Mouse (Mus musculus) spleen, adult 2 months (tissue): ENCODE measurements at regions not wholly inside any gene's neighbourhood (a gene's known extent, or its start where the extent isn't known, plus 50 kb on each side); places are given as distances from the start of the nearest gene placed in this dataset.

Experiments used
- DNase-seq, 2 experiments: peaks; one replicate each; pipeline versions ENCODE4 v3.0.0 to v3.0.0-alpha.2; 2012 to 2021; ENCODE audit warnings: low spot score in 2 of 2, low read depth in 1 of 2
- H3K27ac ChIP-seq: fragments of 200-500 bp; 2 replicates; pipeline ENCODE4 v1.5.1; 2012; ENCODE audit warnings: low read length, inconsistent platforms; ENCODE audit not compliant: insufficient read depth
- H3K27me3 ChIP-seq: fragments of 200-500 bp; 2 replicates; pipeline ENCODE4 v1.6.1; 2012; ENCODE audit warnings: mild to moderate bottlenecking, moderate library complexity, low read length, inconsistent platforms; ENCODE audit not compliant: control insufficient read depth, insufficient read depth
- H3K36me3 ChIP-seq: fragments of 200-500 bp; 2 replicates; pipeline ENCODE4 v1.6.1; 2012; ENCODE audit warnings: mild to moderate bottlenecking, low read length, inconsistent platforms; ENCODE audit not compliant: control insufficient read depth, insufficient read depth
- H3K4me1 ChIP-seq: fragments of 200-500 bp; 2 replicates; pipeline ENCODE4 v1.6.1; 2011; ENCODE audit warnings: inconsistent platforms; ENCODE audit not compliant: control insufficient read depth, insufficient read depth, insufficient read length
- H3K4me3 ChIP-seq: fragments of 200-500 bp; 2 replicates; pipeline ENCODE4 v1.5.1; 2011; ENCODE audit warnings: mild to moderate bottlenecking, inconsistent platforms; ENCODE audit not compliant: insufficient read depth, insufficient read length; ENCODE audit errors: extremely low read depth
- CTCF ChIP-seq: fragments of 200-500 bp; IDR thresholded peaks from 2 replicates; pipeline ENCODE4 v1.5.1; 2011; ENCODE audit warnings: mild to moderate bottlenecking, inconsistent platforms; ENCODE audit not compliant: insufficient read depth, insufficient read length, insufficient replicate concordance; ENCODE audit errors: extremely low read depth
- POLR2A ChIP-seq: fragments of 200-500 bp; IDR thresholded peaks from 2 replicates; pipeline ENCODE4 v1.6.1; 2011; ENCODE audit warnings: low read depth, low read length, inconsistent platforms
- WGBS: fragments of 180-500 bp; shearing (Covaris S2); methylation state at CpG from one replicate; pipeline ENCODE4 v1.1.7; 2018; 5-methylcytosine and 5-hydroxymethylcytosine counted together

GRCm38 (mm10) chr10:56484931-56485330, 107.8 kb downstream of the Gja1 start:
- no peak overlapping the region for H3K27ac ChIP-seq
- no peaks in the 10 kb centered on the region for H3K36me3 ChIP-seq
- TF ChIP-seq POLR2A (no peak), CTCF (no peak)
- no peaks in the 10 kb centered on the region for H3K27me3 ChIP-seq
- WGBS = 89% methylated on average over 8 of the region's 8 CpGs
- DNase-seq = no peak
- no peaks in the 10 kb centered on the region for H3K4me1 ChIP-seq
- H3K4me3 ChIP-seq = no peak overlapping the region

- DNase-seq = no peak
- Histone ChIP-seq H3K4me1 (no peaks in the 10 kb centered on the region), H3K4me3 (no peak overlapping the region), H3K27me3 (no peaks in the 10 kb centered on the region), H3K27ac (no peak overlapping the region), H3K36me3 (no peaks in the 10 kb centered on the region)
- WGBS = 98% methylated on average over 5 of the region's 5 CpGs
- no peak for TF ChIP-seq POLR2A
- TF ChIP-seq CTCF = no peak
Observed at GRCm38 (mm10) chr10:56485746-56486145, 108.6 kb downstream of the Gja1 start.

DNA sequence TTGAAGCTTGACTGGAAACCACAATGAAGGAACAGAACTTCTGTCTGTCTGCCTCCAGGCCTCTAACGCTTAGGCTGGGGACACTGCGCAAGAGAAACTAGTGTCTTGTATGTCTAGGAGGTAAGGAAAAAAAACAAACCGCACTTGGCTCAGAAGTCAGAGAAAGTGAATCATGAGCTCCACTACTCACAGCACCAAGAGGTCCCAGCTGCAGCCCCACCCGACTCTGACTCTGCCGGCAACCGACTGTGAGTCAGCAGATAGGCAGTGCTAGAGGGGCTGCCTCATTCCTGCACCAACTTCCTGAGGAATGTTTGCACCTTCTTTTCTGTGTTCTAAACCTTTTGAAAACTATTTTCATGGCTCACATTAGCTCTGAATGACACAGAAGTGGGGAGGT, 109.5 kb downstream of the Gja1 start:
- Histone ChIP-seq H3K4me3 (no peak overlapping the region), H3K27ac (no peak overlapping the region), H3K4me1 (no peaks in the 10 kb centered on the region), H3K36me3 (no peaks in the 10 kb centered on the region), H3K27me3 (no peaks in the 10 kb centered on the region)
- 15% methylated on average over 6 of the region's 6 CpGs for WGBS
- no peak for DNase-seq
- TF ChIP-seq CTCF (no peak), POLR2A (no peak)

DNA sequence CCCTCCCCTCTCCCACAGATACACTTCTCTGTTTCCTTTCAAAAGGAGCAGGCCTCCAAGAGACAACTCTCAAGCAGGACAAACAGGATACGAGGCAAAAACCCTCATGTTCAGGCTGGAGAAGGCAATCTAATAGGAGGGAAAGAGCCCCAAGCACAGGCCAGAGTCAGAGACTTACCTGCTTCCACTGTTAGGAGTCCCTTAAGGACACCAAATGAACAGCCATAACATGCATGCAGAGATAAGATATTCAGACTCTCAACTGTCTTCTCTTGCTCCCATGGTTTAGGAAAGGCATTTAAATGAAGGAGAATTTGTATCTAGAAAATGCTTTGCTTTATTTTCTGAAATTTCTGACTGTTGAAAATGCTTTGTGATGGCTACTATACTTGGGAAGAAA, 116.3 kb downstream of the Gja1 start:
- no peak for TF ChIP-seq CTCF
- no peak for TF ChIP-seq POLR2A
- Histone ChIP-seq H3K27ac (no peak overlapping the region), H3K27me3 (no peaks in the 10 kb centered on the region), H3K4me3 (no peak overlapping the region), H3K36me3 (no peaks in the 10 kb centered on the region), H3K4me1 (no peaks in the 10 kb centered on the region)
- DNase-seq = no peak
- WGBS = 78% methylated on average over 1 of the region's 1 CpGs

DNA sequence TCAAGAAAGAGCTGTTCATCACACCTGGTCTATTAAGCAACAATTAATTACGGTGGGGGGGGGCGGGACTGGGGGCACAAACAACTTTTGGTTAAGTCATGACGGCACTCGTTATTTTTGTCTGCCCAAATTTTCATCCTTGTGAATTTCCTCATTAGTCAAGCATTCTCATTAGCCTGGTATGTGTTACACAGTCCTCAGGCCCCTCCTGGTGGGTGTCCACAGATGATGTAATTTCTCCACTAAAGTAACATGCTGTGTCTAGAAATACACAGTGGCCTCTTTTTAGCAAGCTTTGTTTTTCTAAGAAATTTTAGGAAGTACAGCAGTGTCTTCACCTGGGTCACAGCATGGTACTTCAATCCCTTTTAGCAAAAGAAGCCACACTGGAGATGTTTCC, 118.2 kb downstream of the Gja1 start:
- 87% methylated on average over 4 of the region's 4 CpGs for WGBS
- Histone ChIP-seq H3K27me3 (no peaks in the 10 kb centered on the region), H3K27ac (no peak overlapping the region), H3K4me1 (no peaks in the 10 kb centered on the region), H3K36me3 (no peaks in the 10 kb centered on the region), H3K4me3 (no peak overlapping the region)
- TF ChIP-seq POLR2A = no peak
- TF ChIP-seq CTCF = no peak
- DNase-seq = no peak

DNA sequence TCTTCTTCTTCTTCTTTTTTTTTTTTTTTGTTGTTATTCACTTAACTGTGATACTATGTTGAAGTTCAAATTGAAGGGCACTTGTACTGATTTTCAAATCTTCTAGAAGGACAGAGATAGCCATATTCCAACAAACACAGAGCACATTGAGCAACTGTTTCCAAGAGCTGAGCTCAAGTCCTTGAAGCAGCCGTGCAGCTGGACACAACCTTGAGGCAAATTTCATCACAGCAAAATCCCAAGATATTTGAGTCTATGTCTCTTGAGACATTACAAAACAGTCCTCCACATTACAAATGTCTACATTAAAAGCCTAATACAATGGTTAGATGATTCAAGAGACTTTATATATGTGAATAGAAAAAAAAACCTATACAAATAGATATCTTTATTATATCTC, 141.9 kb downstream of the Gja1 start:
- no peak for DNase-seq
- H3K4me3 ChIP-seq = no peak overlapping the region
- H3K4me1 ChIP-seq = no peaks in the 10 kb centered on the region
- WGBS = 93% methylated on average over 1 of the region's 1 CpGs
- TF ChIP-seq POLR2A = no peak
- TF ChIP-seq CTCF = no peak
- no peaks in the 10 kb centered on the region for H3K27me3 ChIP-seq
- no peaks in the 10 kb centered on the region for H3K36me3 ChIP-seq
- H3K27ac ChIP-seq = no peak overlapping the region

- WGBS = 91% methylated on average over 2 of the region's 2 CpGs
- no peak overlapping the region for H3K4me3 ChIP-seq
- no peaks in the 10 kb centered on the region for H3K4me1 ChIP-seq
- DNase-seq = no peak
- H3K36me3 ChIP-seq = no peaks in the 10 kb centered on the region
- H3K27ac ChIP-seq = no peak overlapping the region
- TF ChIP-seq POLR2A (no peak), CTCF (no peak)
- H3K27me3 ChIP-seq = no peaks in the 10 kb centered on the region
Observed at GRCm38 (mm10) chr10:56525791-56526190, 148.7 kb downstream of the Gja1 start.
